Mouse (Mus musculus) G1E (cell line): ENCODE results near the gene Cmc1.

Source experiments
- CTCF ChIP-seq: IDR thresholded peaks from 2 replicates; pipeline ENCODE4 v1.5.1; 2012; ENCODE audit warnings: low read depth, low read length, inconsistent platforms, mixed read lengths
- GATA1 ChIP-seq: IDR thresholded peaks from 2 replicates; pipeline ENCODE4 v1.6.1; 2012; ENCODE audit warnings: borderline replicate concordance, low read length, inconsistent platforms, mixed read lengths

DNA sequence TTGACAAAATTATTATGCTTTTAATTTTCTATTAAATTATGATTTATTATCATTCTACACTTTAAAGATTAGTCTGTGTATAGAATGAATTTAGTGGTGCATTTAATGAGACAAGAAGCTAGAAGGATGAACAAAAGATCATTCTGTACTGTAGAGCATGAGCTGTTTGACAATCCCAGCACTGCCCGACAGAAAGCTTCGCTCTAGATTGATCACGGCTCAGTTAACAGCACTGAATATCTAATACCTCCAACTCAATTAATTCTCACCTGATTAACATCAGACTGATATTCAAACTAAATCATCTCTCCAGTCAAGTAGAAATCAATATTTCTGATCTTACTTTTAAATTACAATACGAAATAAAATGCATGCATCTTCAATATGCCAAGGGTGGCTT is 66.1 kb downstream of the Cmc1 start:
- no peak for TF ChIP-seq CTCF
- TF ChIP-seq GATA1, result no peak
